In genomic region chr11:58867954-58868330, GRCm38 (mm10) we compare ENCODE assay signal across 9 mouse cellular contexts. TPM values are rescaled to one million over a fixed set of nuclear protein-coding genes. Genes with fewer than 3 reads are reported as not detected.
DNase-seq lines count a peak whose midpoint lies in the region; ATAC-seq lines count a peak whose summit lies in the region.
"Had no signal": no experiment of that assay in that cellular context is flagged by ENCODE, and none has a peak within 500 bp of the region (broad histone marks: within the 10 kb centered on the region; RNA-seq: fewer than 3 reads in every experiment).

No protein-coding gene starts in this region.

- ATAC-seq in lung, embryonic 16.5 days (ENCODE audit: low read depth), result no peak
- ATAC-seq in forebrain, embryonic 12.5 days (ENCODE audit: low FRiP score), result no peak
- ATAC-seq in neural tube, embryonic 13.5 days (ENCODE audit: low read depth), result peak; percentile 41; the same call in 1 of the 2 replicates
- ATAC-seq in monocyte, adult 5-6 weeks (replicated peaks; ENCODE audit: insufficient number of reproducible peaks, low FRiP score, low TSS enrichment, poor library complexity, severe bottlenecking), result no peak

- no peak overlapping the region for H3K27ac ChIP-seq in lung, embryonic 16.5 days (ENCODE audit: low read length)
- peak overlapping the region; percentile 86; the same call in 1 of the 2 replicates for H3K27ac ChIP-seq in forebrain, embryonic 12.5 days
- peak overlapping the region; percentile 93 for H3K27ac ChIP-seq in neural tube, embryonic 13.5 days (replicated peaks)

- peak overlapping the region; percentile 84 for H3K4me2 ChIP-seq in lung, embryonic 16.5 days (ENCODE audit: low read depth, low read length)
- H3K4me2 ChIP-seq in forebrain, embryonic 12.5 days, result peak overlapping the region; percentile 79
- H3K4me2 ChIP-seq in neural tube, embryonic 13.5 days, result peak overlapping the region; percentile 82

- peak overlapping the region; percentile 85 for H3K9ac ChIP-seq in lung, embryonic 16.5 days (ENCODE audit: low read length)
- H3K9ac ChIP-seq in forebrain, embryonic 12.5 days, result peak overlapping the region; percentile 69
- H3K9ac ChIP-seq in neural tube, embryonic 13.5 days, result peak overlapping the region; percentile 90

- H3K9me3 ChIP-seq in lung, embryonic 16.5 days (ENCODE audit: control insufficient read depth, low read length), result no peaks in the 10 kb centered on the region
- H3K9me3 ChIP-seq in forebrain, embryonic 12.5 days, result no peaks in the 10 kb centered on the region
- H3K9me3 ChIP-seq in neural tube, embryonic 13.5 days, result no peaks in the 10 kb centered on the region

- peak overlapping the region; percentile 81 for H3K4me3 ChIP-seq in lung, embryonic 16.5 days (ENCODE audit: low read length)
- peak overlapping the region; percentile 75 for H3K4me3 ChIP-seq in forebrain, embryonic 12.5 days (replicated peaks)
- peak overlapping the region; percentile 75 for H3K4me3 ChIP-seq in neural tube, embryonic 13.5 days

- 0 out of 2 replicates have a peak, but pooled peaks cover 2% of the 10 kb centered on the region for H3K36me3 ChIP-seq in lung, embryonic 16.5 days (ENCODE audit: control insufficient read depth, insufficient read depth, low read length)
- peaks cover 16% of the 10 kb centered on the region for H3K36me3 ChIP-seq in forebrain, embryonic 12.5 days (replicated peaks)
- peaks cover 25% of the 10 kb centered on the region for H3K36me3 ChIP-seq in neural tube, embryonic 13.5 days

- DNase-seq in lung, postnatal 10 days, result no peak
- peak; percentile 14 to 15 for DNase-seq in kidney, postnatal 36 days
- no peak for DNase-seq in right cerebral cortex, adult 18-20 months
- no peak for DNase-seq in lung, postnatal 25 days (ENCODE audit: low spot score)

- peaks cover 7% of the 10 kb centered on the region for H3K4me1 ChIP-seq in lung, embryonic 16.5 days (replicated peaks; ENCODE audit: control insufficient read depth, insufficient read depth, low read length)
- H3K4me1 ChIP-seq in forebrain, embryonic 12.5 days, result peaks cover 13% of the 10 kb centered on the region
- H3K4me1 ChIP-seq in neural tube, embryonic 13.5 days (replicated peaks), result peaks cover 31% of the 10 kb centered on the region

- WGBS in lung, embryonic 16.5 days, result 81% methylated on average over 6 of the region's 6 CpGs
- 87% methylated on average over 6 of the region's 6 CpGs for WGBS in forebrain, embryonic 12.5 days
- WGBS in neural tube, embryonic 13.5 days, result 66% methylated on average over 6 of the region's 6 CpGs

- no peaks in the 10 kb centered on the region for H3K27me3 ChIP-seq in lung, embryonic 16.5 days (ENCODE audit: control insufficient read depth, insufficient read depth, low read depth, low read length)
- no peaks in the 10 kb centered on the region for H3K27me3 ChIP-seq in forebrain, embryonic 12.5 days
- H3K27me3 ChIP-seq in neural tube, embryonic 13.5 days, result no peaks in the 10 kb centered on the region

RNA-seq across cellular contexts. Expression of gene 2810021J22Rik, which starts 0.9 kb away (rescaled TPM):
- polyA plus RNA-seq in lung, embryonic 16.5 days (2015; fragmentation: Nextera tagmentation; extraction: Ambion mirVana), result 6.9 and 7.1 TPM in 2 replicates
- 10.6 and 11.1 TPM in 2 replicates for polyA plus RNA-seq in forebrain, embryonic 12.5 days (2016; fragmentation: Nextera tagmentation; extraction: Ambion mirVana)
- 11.1 and 13.0 TPM in 2 replicates for polyA plus RNA-seq in neural tube, embryonic 13.5 days (2015; fragmentation: Nextera tagmentation; extraction: Ambion mirVana)
- 3.4 to 10.0 TPM (median 3.9 TPM) in 3 replicates for total RNA-seq in monocyte, adult 5-6 weeks (2017)

RNA-seq across cellular contexts. Expression of gene Gm12258, which starts 21.0 kb away (rescaled TPM):
- 8.0 and 9.0 TPM in 2 replicates for polyA plus RNA-seq in lung, embryonic 16.5 days (2015; fragmentation: Nextera tagmentation; extraction: Ambion mirVana)
- 15.5 and 15.9 TPM in 2 replicates for polyA plus RNA-seq in forebrain, embryonic 12.5 days (2016; fragmentation: Nextera tagmentation; extraction: Ambion mirVana)
- polyA plus RNA-seq in neural tube, embryonic 13.5 days (2015; fragmentation: Nextera tagmentation; extraction: Ambion mirVana), result 19.1 and 22.3 TPM in 2 replicates
- 4.3 to 16.7 TPM (median 6.6 TPM) in 3 replicates for total RNA-seq in monocyte, adult 5-6 weeks (2017)

RNA-seq across cellular contexts. Expression of gene Olfr311, which starts 28.9 kb away (rescaled TPM):
- polyA plus RNA-seq in lung, embryonic 16.5 days (2015; fragmentation: Nextera tagmentation; extraction: Ambion mirVana), result not detected in 2 replicates
- polyA plus RNA-seq in forebrain, embryonic 12.5 days (2016; fragmentation: Nextera tagmentation; extraction: Ambion mirVana), result not detected in 2 replicates
- not detected in 2 replicates for polyA plus RNA-seq in neural tube, embryonic 13.5 days (2015; fragmentation: Nextera tagmentation; extraction: Ambion mirVana)
- total RNA-seq in monocyte, adult 5-6 weeks (2017), result not detected in 3 replicates
- total RNA-seq: hematopoietic stem cell, adult 5-6 weeks had no signal

RNA-seq across cellular contexts. Expression of gene Zfp39, which starts 36.1 kb away (rescaled TPM):
- polyA plus RNA-seq in lung, embryonic 16.5 days (2015; fragmentation: Nextera tagmentation; extraction: Ambion mirVana), result 4.7 and 6.2 TPM in 2 replicates
- polyA plus RNA-seq in forebrain, embryonic 12.5 days (2016; fragmentation: Nextera tagmentation; extraction: Ambion mirVana), result 5.6 and 6.8 TPM in 2 replicates
- 6.3 and 7.8 TPM in 2 replicates for polyA plus RNA-seq in neural tube, embryonic 13.5 days (2015; fragmentation: Nextera tagmentation; extraction: Ambion mirVana)
- 9.4 to 12.8 TPM (median 10.7 TPM) in 3 replicates for total RNA-seq in monocyte, adult 5-6 weeks (2017)

RNA-seq across cellular contexts. Expression of gene Olfr312, which starts 38.9 kb away (rescaled TPM):
- polyA plus RNA-seq in lung, embryonic 16.5 days (2015; fragmentation: Nextera tagmentation; extraction: Ambion mirVana), result 0.08 TPM in 1 of 2 replicates, not detected in the other
- polyA plus RNA-seq in forebrain, embryonic 12.5 days (2016; fragmentation: Nextera tagmentation; extraction: Ambion mirVana), result 0.05 TPM in 1 of 2 replicates, not detected in the other
- not detected in 2 replicates for polyA plus RNA-seq in neural tube, embryonic 13.5 days (2015; fragmentation: Nextera tagmentation; extraction: Ambion mirVana)
- not detected in 3 replicates for total RNA-seq in monocyte, adult 5-6 weeks (2017)
- total RNA-seq: hematopoietic stem cell, adult 5-6 weeks had no signal

Comparison
In these comparisons a context has a peak if more than half of its experiments do, and no peak if none do; other contexts are left out.
1. DNase-seq: peak in kidney, postnatal 36 days (2 of 2); none in lung, postnatal 10 days (single experiment), right cerebral cortex, adult 18-20 months (single experiment) and lung, postnatal 25 days (single experiment).
2. Peak in every context shown above with its lines, with median percentiles within 50 percentile points of each other: H3K4me2 ChIP-seq, H3K4me3 ChIP-seq and H3K9ac ChIP-seq.